Mouse (Mus musculus): ENCODE data around the gene Gadd45b. TPM values are rescaled to one million over a fixed set of nuclear protein-coding genes. Genes with fewer than 3 reads are reported as not detected.

The Gadd45b gene
- total and polyA plus RNA-seq, 3 experiments, result 25.6 to 84.9 (median 37.6) TPM

DNA sequence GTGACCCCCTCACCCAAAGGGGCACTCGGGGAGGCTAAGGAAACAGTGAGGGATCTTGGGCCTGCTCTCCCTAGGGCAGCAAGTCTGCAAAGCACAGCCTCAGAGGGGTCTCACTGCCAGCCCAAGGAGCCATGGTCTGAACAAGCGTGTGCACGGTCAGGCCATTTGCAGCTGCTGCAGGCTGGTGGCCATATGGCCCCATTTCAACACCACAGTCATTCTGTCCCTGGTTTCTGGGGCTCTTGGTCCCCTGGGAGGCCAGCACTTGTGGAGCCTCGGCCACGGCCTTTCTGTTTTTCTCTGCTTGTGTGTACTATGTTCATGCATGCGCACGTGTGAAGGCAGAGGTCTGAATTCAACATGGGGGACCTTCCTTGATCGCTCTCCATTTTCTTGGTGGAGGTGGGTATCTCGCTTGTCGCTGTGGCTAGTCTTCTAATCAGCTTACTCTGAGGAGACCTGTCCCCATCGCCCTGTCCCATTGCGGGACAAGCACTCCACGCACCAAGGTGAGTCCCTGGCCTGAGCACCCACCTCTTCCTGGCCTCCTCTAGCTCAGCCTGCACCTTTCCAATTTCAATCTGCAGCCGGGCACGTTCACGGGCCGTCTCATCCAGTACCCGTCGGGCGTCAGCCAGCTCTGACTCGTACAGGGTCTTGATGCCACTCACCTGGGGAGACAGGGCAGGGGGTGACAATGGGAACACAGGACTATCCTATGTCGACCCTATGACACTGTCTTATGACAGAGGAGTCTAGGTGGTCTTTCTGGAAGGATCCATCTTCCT lies 20.3 kb upstream of the Gadd45b start:
- DNase-seq, result peak; percentile 4

GRCm38 (mm10) chr10:80911354-80911753 lies 18.5 kb upstream of the Gadd45b start:
- no peak for DNase-seq

GRCm38 (mm10) chr10:80911891-80912290 lies 18.0 kb upstream of the Gadd45b start:
- no peak for DNase-seq

- DNase-seq, result no peak
Observed at GRCm38 (mm10) chr10:80913364-80914011, 16.4 kb upstream of the Gadd45b start.

- DNase-seq, result peak; percentile 5
Observed at GRCm38 (mm10) chr10:80914253-80914656, 15.6 kb upstream of the Gadd45b start.

GRCm38 (mm10) chr10:80915260-80915659 lies 14.6 kb upstream of the Gadd45b start:
- DNase-seq, result no peak

- DNase-seq, result no peak
Observed at GRCm38 (mm10) chr10:80915736-80916135, 14.1 kb upstream of the Gadd45b start.

DNA sequence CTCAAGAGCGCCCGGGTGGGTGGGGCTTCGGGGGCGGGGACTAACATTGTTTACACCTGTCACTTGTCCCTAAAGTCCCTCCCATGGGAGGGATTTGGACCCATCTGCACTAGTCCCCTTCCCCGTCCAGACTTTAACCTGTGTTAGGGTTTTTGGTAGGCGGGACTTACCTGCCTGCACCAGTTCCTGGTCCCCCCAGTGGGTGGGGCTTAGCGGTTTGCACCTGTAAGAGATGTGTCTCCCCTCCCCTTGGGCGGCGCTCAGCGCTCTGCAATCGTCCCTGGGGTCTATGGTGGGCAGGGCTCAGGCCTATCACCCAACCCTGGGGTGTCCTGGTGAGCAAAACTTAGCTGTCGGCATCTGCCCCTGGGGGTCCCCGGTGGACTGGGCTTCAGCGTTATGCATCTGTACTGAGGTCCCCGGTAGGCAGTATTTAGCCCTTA lies 12.5 kb upstream of the Gadd45b start:
- no peak for DNase-seq

DNA sequence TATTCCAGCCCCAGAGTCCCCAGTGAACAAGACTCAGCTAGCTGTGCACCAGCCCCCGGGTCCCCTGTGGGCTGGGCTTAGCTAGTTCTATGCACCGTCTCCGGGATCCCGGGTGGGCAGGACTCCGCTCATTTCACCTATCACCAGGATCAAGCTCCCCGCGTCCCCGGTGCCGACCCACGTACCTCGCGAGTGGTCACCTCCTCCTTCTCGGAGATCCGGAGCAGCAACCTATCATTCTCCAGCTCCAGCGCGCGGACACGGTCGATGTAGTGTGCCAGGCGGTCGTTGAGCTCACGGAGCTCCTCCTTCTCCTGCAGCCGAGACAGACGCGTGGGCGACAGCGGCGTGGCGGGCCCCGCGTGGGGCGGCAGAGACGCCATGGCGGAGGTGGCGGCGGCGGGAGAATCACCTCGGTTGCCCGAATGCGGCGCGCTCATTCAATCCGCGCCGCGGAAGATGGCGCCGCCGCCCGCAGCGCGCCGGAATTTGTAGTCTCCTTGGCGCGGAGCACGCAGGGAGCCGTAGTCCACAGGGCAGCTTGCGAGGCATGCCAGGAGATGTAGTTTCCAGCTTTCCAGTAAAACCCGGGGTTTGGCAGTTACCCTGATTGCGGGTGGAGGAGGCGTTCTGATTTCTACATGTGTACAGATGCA lies 12.0 kb upstream of the Gadd45b start, which contains the start of gene Lmnb2:
Gene Lmnb2, minus strand, starts transcription at position 467 of the 656 bp plus-strand sequence.
- DNase-seq, result peak; percentile 83

- no peak for DNase-seq
Observed at GRCm38 (mm10) chr10:80921923-80922322, 8.0 kb upstream of the Gadd45b start.

GRCm38 (mm10) chr10:80925472-80925871 lies 4.4 kb upstream of the Gadd45b start:
- DNase-seq, result no peak

DNA sequence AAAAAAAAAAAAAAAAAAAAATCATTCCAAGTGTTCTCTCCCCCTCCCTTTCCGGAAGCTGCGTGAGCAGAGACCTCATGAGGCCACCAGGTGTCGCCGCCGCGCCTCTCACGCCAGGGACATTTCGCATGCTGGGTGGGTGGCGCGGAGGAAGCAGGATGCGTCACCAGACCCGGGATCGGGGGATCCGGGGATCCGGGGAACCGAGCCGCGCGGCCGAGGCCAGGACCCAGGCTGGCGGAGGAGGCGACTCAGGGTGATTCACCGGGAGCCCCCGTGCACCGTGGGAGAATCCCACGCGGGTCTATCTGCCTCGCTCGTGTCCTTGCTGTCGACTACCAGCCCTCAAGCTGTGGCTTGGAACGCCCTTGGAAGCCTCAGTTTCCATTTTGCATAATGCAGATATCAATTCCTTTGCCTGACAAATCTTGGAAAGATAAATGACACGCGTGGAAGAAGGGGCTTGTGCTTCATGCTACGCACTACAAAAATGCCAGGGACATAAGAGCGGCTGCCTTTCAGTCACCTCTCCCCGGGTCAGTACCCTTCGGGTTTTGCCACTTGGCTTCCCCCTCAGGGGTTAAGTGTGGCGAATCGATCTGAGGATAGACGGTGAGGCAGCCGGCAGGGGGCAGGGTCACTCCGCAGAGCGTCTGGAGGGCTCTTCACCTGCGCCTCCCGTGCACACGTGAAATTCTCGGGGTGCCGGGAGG lies 1.1 kb upstream of the Gadd45b start:
- peak; percentile 94 for DNase-seq

- peak; percentile 72 for DNase-seq
Observed at GRCm38 (mm10) chr10:80930361-80931152, 684 bp downstream of the Gadd45b start.

DNA sequence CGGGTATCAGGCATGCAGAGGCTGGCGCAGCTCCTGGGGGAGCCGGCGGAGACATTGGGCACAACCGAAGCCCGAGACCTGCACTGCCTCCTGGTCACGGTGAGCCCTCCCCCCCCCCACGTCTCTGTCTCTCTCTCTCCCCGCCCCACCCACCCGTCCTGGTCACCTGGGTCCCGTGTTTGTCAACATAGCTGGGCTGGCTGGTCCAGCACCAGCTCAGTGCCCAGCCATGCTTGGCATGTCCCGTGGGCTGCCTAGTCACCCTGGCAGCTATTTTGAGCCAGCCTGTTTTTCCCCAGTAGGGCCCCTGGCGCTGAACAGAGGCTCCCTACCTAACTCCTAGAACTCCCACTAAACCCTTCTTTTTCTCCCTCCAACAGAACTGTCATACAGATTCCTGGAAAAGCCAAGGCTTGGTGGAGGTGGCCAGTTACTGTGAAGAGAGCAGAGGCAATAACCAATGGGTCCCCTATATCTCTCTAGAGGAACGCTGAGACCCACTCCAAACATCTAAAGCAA lies 1.3 kb downstream of the Gadd45b start:
- DNase-seq, result peak; percentile 71

GRCm38 (mm10) chr10:80931695-80932094 lies 1.8 kb downstream of the Gadd45b start:
- DNase-seq, result no peak

DNA sequence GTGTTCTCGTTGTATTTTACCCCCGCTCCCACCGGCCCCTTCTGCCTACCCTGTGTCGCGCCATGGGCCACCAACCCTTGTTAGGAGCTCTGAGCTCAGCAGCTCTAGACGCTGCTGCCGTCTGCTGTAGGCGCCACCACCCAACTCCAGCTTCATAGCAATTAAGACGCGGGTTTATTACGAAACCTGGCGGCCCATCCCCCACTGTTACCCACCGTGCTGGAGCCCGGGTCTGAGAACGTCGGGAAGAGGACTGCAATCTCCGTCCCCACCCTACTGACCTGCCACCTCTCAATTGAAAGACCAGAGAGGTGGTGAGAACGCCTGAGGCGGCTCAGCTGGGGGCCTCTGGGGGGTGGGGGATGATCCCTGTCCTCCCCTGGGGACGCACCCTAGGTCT lies 2.3 kb downstream of the Gadd45b start:
- DNase-seq, result no peak

GRCm38 (mm10) chr10:80932700-80933420 lies 3.0 kb downstream of the Gadd45b start:
- DNase-seq, result peak; percentile 37

DNA sequence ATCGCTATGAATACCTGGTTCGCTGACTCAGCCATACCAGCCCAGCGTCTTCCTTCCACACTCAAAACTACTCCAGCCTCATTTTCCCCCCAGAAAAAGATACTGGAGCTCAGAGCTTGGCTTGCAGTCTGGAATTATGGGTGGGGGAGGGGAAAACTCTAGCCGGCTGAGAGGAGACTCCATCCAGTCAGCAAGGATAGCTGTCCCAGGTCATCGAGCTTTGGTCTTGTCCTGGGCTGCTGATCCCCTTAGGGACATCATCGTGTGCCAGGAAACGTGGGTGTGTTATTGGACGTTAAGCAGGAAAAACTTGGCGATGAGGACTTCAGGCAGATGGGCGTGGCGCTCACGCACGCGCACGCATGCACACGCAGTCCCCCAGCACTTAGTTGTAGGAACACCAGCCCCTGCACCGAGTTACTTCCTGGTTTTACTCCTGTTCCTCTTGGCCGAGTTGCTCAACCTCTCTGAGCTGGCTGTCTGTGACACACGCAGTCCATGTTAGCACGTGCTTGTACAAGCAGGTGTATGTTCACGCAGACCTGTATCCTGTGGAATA lies 3.6 kb downstream of the Gadd45b start:
- DNase-seq, result peak; percentile 46

- no peak for DNase-seq
Observed at GRCm38 (mm10) chr10:80934136-80934985, 4.5 kb downstream of the Gadd45b start.

Measured in adrenal gland, adult 2 months (tissue).